ENCODE assay signal across 26 mouse cellular contexts in the genomic region with DNA sequence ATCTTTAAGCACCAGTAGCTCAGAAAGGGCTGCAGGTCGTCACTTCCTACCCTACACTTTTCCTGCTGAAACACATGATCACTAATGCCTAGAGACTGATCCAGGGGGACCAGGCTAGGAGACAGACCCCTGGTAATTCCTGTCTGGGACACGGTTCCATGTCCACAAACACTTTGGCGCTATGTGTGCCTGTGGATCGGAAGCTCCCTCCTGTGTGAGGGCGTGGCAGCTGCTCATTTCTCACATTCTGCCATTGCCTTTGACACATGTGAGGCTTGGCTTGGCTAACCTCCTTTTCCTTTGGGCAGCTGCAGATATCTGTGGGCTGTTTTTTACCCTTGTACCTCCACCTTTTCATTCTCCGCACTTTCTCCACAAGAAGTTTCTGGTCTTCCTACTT. TPM values are rescaled to one million over a fixed set of nuclear protein-coding genes. Genes with fewer than 3 reads are reported as not detected.
A peak's percentile ranks its signal among the peaks of the same experiment; 100 is the strongest.
DNase-seq lines count a peak whose midpoint lies in the region; ATAC-seq and TF ChIP-seq lines count a peak whose summit lies in the region.
"Had no signal": no experiment of that assay in that cellular context is flagged by ENCODE, and none has a peak within 500 bp of the region (broad histone marks: within the 10 kb centered on the region; RNA-seq: fewer than 3 reads in every experiment).

No protein-coding gene starts in this region.

- H3K36me3 ChIP-seq in kidney, embryonic 14.5 days (ENCODE audit: control insufficient read depth, insufficient read depth, low read length) = no peaks in the 10 kb centered on the region
- no peaks in the 10 kb centered on the region for H3K36me3 ChIP-seq in lung, embryonic 14.5 days (ENCODE audit: insufficient read depth)
- H3K36me3 ChIP-seq in limb, embryonic 13.5 days = no peaks in the 10 kb centered on the region
- H3K36me3 ChIP-seq: forebrain, embryonic 10.5 days; forebrain, embryonic 15.5 days; heart, embryonic 12.5 days; hindbrain, embryonic 15.5 days; liver, embryonic 13.5 days had no signal

- no peaks in the 10 kb centered on the region for H3K9me3 ChIP-seq in kidney, embryonic 14.5 days (ENCODE audit: control insufficient read depth, low read length)
- no peaks in the 10 kb centered on the region for H3K9me3 ChIP-seq in lung, embryonic 14.5 days (ENCODE audit: low read depth, low read length)
- H3K9me3 ChIP-seq in limb, embryonic 13.5 days = no peaks in the 10 kb centered on the region
- H3K9me3 ChIP-seq: forebrain, embryonic 10.5 days; forebrain, embryonic 15.5 days; heart, embryonic 12.5 days; hindbrain, embryonic 15.5 days; liver, embryonic 13.5 days had no signal

- H3K9ac ChIP-seq in kidney, embryonic 14.5 days (ENCODE audit: low read depth, low read length) = no peak overlapping the region
- H3K9ac ChIP-seq in lung, embryonic 14.5 days = no peak overlapping the region
- no peak overlapping the region for H3K9ac ChIP-seq in limb, embryonic 13.5 days
- H3K9ac ChIP-seq: forebrain, embryonic 15.5 days; heart, embryonic 12.5 days; hindbrain, embryonic 15.5 days; liver, embryonic 13.5 days had no signal

- ATAC-seq in kidney, embryonic 14.5 days (ENCODE audit: low FRiP score, low TSS enrichment) = no peak
- ATAC-seq in lung, embryonic 14.5 days (ENCODE audit: insufficient read depth) = peak; percentile 16; the same call in 1 of the 2 replicates
- ATAC-seq in limb, embryonic 13.5 days (ENCODE audit: low FRiP score, low read depth) = no peak
- ATAC-seq: forebrain, embryonic 15.5 days; inflammation-experienced regulatory T-cells, adult 6 months; midbrain, embryonic 16.5 days had no signal

- no peak overlapping the region for H3K4me3 ChIP-seq in kidney, embryonic 14.5 days (ENCODE audit: low read length)
- no peak overlapping the region for H3K4me3 ChIP-seq in lung, embryonic 14.5 days (ENCODE audit: low read depth, low read length)
- no peak overlapping the region for H3K4me3 ChIP-seq in limb, embryonic 13.5 days
- H3K4me3 ChIP-seq: forebrain, embryonic 10.5 days; forebrain, embryonic 15.5 days; heart, embryonic 12.5 days; hindbrain, embryonic 15.5 days; liver, embryonic 13.5 days had no signal

- no peak for DNase-seq in kidney, adult 18-20 months
- DNase-seq in lung, embryonic 14.5 days = no peak
- no peak for DNase-seq in lung, postnatal 4 days
- no peak for DNase-seq in urinary bladder, postnatal 4 days (ENCODE audit: low spot score in 2 of 2)
- DNase-seq: adrenal gland, postnatal 25 days; B cell, adult 2 months; cerebellum, adult 11-12 months; cerebellum, postnatal 10 days; gastrocnemius, postnatal 25 days; heart, adult 18-20 months; heart, postnatal 4 days; layer of hippocampus, adult 9-11 months; liver, embryonic 13.5 days; lung, adult 18-20 months; lung, postnatal 10 days; right cerebral cortex, postnatal 25 days; spleen, adult 18-20 months; thymus, postnatal 4 days had no signal

- H3K4me1 ChIP-seq in kidney, embryonic 14.5 days (ENCODE audit: control insufficient read depth, insufficient read depth, low read length) = peaks cover 13% of the 10 kb centered on the region
- peaks cover 15% of the 10 kb centered on the region; the same call in 1 of the 2 replicates for H3K4me1 ChIP-seq in lung, embryonic 14.5 days (ENCODE audit: insufficient read depth)
- peaks cover 21% of the 10 kb centered on the region for H3K4me1 ChIP-seq in limb, embryonic 13.5 days
- H3K4me1 ChIP-seq: hindbrain, embryonic 15.5 days had no signal

- 62% methylated on average over 6 of the region's 6 CpGs for WGBS in kidney, embryonic 14.5 days
- 38% methylated on average over 6 of the region's 6 CpGs for WGBS in lung, embryonic 14.5 days
- whole genome bisulfite sequencing in limb, embryonic 13.5 days = 68% methylated on average over 6 of the region's 6 CpGs

- no peak for TF ChIP-seq CTCF in lung, embryonic 14.5 days (IDR thresholded peaks at IDR 0.05; ENCODE audit: low read depth)

- peak overlapping the region; percentile 11; the same call in 1 of the 2 replicates for H3K27ac ChIP-seq in kidney, embryonic 14.5 days (ENCODE audit: low read depth, low read length)
- peak overlapping the region; percentile 46; the same call in 1 of the 2 replicates for H3K27ac ChIP-seq in lung, embryonic 14.5 days (ENCODE audit: low read depth)
- peak overlapping the region; percentile 48 for H3K27ac ChIP-seq in limb, embryonic 13.5 days
- H3K27ac ChIP-seq: hindbrain, embryonic 15.5 days; liver, embryonic 13.5 days had no signal

- no peaks in the 10 kb centered on the region for H3K27me3 ChIP-seq in kidney, embryonic 14.5 days (ENCODE audit: control insufficient read depth, insufficient read depth, low read length)
- H3K27me3 ChIP-seq in lung, embryonic 14.5 days (ENCODE audit: insufficient read depth, low read length) = no peaks in the 10 kb centered on the region
- H3K27me3 ChIP-seq in limb, embryonic 13.5 days = no peaks in the 10 kb centered on the region
- H3K27me3 ChIP-seq: forebrain, embryonic 15.5 days; heart, embryonic 12.5 days; hindbrain, embryonic 15.5 days; liver, embryonic 13.5 days had no signal

- no peak overlapping the region for H3K4me2 ChIP-seq in kidney, embryonic 14.5 days (replicated peaks; ENCODE audit: low read depth, low read length)
- peak overlapping the region; percentile 26 for H3K4me2 ChIP-seq in lung, embryonic 14.5 days
- no peak overlapping the region for H3K4me2 ChIP-seq in limb, embryonic 13.5 days (replicated peaks)
- H3K4me2 ChIP-seq: forebrain, embryonic 15.5 days; heart, embryonic 12.5 days; hindbrain, embryonic 15.5 days; liver, embryonic 13.5 days had no signal

RNA-seq across cellular contexts. Expression of a gene that starts 22.0 kb away (rescaled TPM):
- polyA plus RNA-seq in kidney, embryonic 14.5 days (2014; fragmentation: Nextera tagmentation; extraction: Ambion mirVana) = 27.6 and 44.5 TPM in 2 replicates
- 37.0 and 38.8 TPM in 2 replicates for polyA plus RNA-seq in lung, embryonic 14.5 days (2014; fragmentation: Nextera tagmentation; extraction: Ambion mirVana)
- 27.6 and 28.3 TPM in 2 replicates for polyA plus RNA-seq in limb, embryonic 13.5 days (2015; fragmentation: Nextera tagmentation; extraction: Ambion mirVana)
